Mouse (Mus musculus): ENCODE measurements around the gene Elf2. TPM values are rescaled to one million over a fixed set of nuclear protein-coding genes. Genes with fewer than 3 reads are reported as not detected.
A peak's percentile ranks its signal among the peaks of the same experiment; 100 is the strongest.

Elf2 gene
- polyA plus RNA-seq, 1 experiment from 2014 or later: 37.3 TPM

GRCm38 (mm10) chr3:51249866-51250265 is 90.6 kb downstream of the Elf2 start:
- Histone ChIP-seq H3K9me3 (ENCODE audit: control insufficient read depth, low read length) (no peaks in the 10 kb centered on the region), H3K36me3 (ENCODE audit: control insufficient read depth, insufficient read depth, low read length) (peaks cover 58% of the 10 kb centered on the region), H3K4me2 (ENCODE audit: low read length) (no peak overlapping the region), H3K4me3 (replicated peaks; ENCODE audit: low read depth, low read length) (no peak overlapping the region), H3K27me3 (ENCODE audit: control insufficient read depth, insufficient read depth, low read length) (no peaks in the 10 kb centered on the region), H3K4me1 (ENCODE audit: control insufficient read depth, insufficient read depth, low read length) (no peaks in the 10 kb centered on the region), H3K27ac (replicated peaks; ENCODE audit: low read depth, low read length) (no peak overlapping the region), H3K9ac (replicated peaks; ENCODE audit: low read length) (no peak overlapping the region)
- DNase-seq: no peak
- no peak for ATAC-seq (ENCODE audit: low FRiP score, low TSS enrichment)
- 95% methylated on average over 13 of the region's 13 CpGs for WGBS

- WGBS: 89% methylated on average over 11 of the region's 11 CpGs
- Histone ChIP-seq H3K9ac (replicated peaks; ENCODE audit: low read length) (no peak overlapping the region), H3K4me2 (ENCODE audit: low read length) (no peak overlapping the region), H3K27ac (replicated peaks; ENCODE audit: low read depth, low read length) (no peak overlapping the region), H3K27me3 (ENCODE audit: control insufficient read depth, insufficient read depth, low read length) (no peaks in the 10 kb centered on the region), H3K36me3 (ENCODE audit: control insufficient read depth, insufficient read depth, low read length) (peaks cover 54% of the 10 kb centered on the region), H3K4me3 (replicated peaks; ENCODE audit: low read depth, low read length) (no peak overlapping the region), H3K4me1 (ENCODE audit: control insufficient read depth, insufficient read depth, low read length) (no peaks in the 10 kb centered on the region), H3K9me3 (ENCODE audit: control insufficient read depth, low read length) (no peaks in the 10 kb centered on the region)
- ATAC-seq (ENCODE audit: low FRiP score, low TSS enrichment): no peak
- DNase-seq: no peak
Measured at GRCm38 (mm10) chr3:51249460-51249859, 91.0 kb downstream of the Elf2 start.

GRCm38 (mm10) chr3:51248600-51248999 is 91.9 kb downstream of the Elf2 start:
- H3K4me3 ChIP-seq (replicated peaks; ENCODE audit: low read depth, low read length): no peak overlapping the region
- H3K9me3 ChIP-seq (ENCODE audit: control insufficient read depth, low read length): no peaks in the 10 kb centered on the region
- peaks cover 45% of the 10 kb centered on the region for H3K36me3 ChIP-seq (ENCODE audit: control insufficient read depth, insufficient read depth, low read length)
- no peak for ATAC-seq (ENCODE audit: low FRiP score, low TSS enrichment)
- no peak for DNase-seq
- no peak overlapping the region for H3K27ac ChIP-seq (replicated peaks; ENCODE audit: low read depth, low read length)
- 96% methylated on average over 6 of the region's 6 CpGs for WGBS
- H3K27me3 ChIP-seq (ENCODE audit: control insufficient read depth, insufficient read depth, low read length): no peaks in the 10 kb centered on the region
- no peak overlapping the region for H3K4me2 ChIP-seq (ENCODE audit: low read length)
- no peak overlapping the region for H3K9ac ChIP-seq (replicated peaks; ENCODE audit: low read length)
- no peaks in the 10 kb centered on the region for H3K4me1 ChIP-seq (ENCODE audit: control insufficient read depth, insufficient read depth, low read length)

- no peak for ATAC-seq (ENCODE audit: low FRiP score, low TSS enrichment)
- WGBS: 91% methylated on average over 16 of the region's 16 CpGs
Measured at GRCm38 (mm10) chr3:51247704-51248103, 92.8 kb downstream of the Elf2 start.

GRCm38 (mm10) chr3:51239541-51239940 is 100.9 kb downstream of the Elf2 start:
- WGBS: 95% methylated on average over 3 of the region's 3 CpGs
- no peak for ATAC-seq (ENCODE audit: low FRiP score, low TSS enrichment)

More at GRCm38 (mm10) chr3:51247704-51248103, 92.8 kb downstream of the Elf2 start:
- no peak overlapping the region for H3K4me2 ChIP-seq (ENCODE audit: low read length)
- H3K4me1 ChIP-seq (ENCODE audit: control insufficient read depth, insufficient read depth, low read length): no peaks in the 10 kb centered on the region
- H3K9ac ChIP-seq (replicated peaks; ENCODE audit: low read length): no peak overlapping the region
- H3K4me3 ChIP-seq (replicated peaks; ENCODE audit: low read depth, low read length): no peak overlapping the region
- DNase-seq: no peak
- H3K9me3 ChIP-seq (ENCODE audit: control insufficient read depth, low read length): no peaks in the 10 kb centered on the region
- H3K27me3 ChIP-seq (ENCODE audit: control insufficient read depth, insufficient read depth, low read length): no peaks in the 10 kb centered on the region
- H3K36me3 ChIP-seq (ENCODE audit: control insufficient read depth, insufficient read depth, low read length): peaks cover 37% of the 10 kb centered on the region
- no peak overlapping the region for H3K27ac ChIP-seq (replicated peaks; ENCODE audit: low read depth, low read length)

GRCm38 (mm10) chr3:51238515-51238914 is 101.9 kb downstream of the Elf2 start:
- Histone ChIP-seq H3K36me3 (ENCODE audit: control insufficient read depth, insufficient read depth, low read length) (peaks cover 4% of the 10 kb centered on the region; the same call in 1 of the 2 replicates), H3K4me1 (ENCODE audit: control insufficient read depth, insufficient read depth, low read length) (no peaks in the 10 kb centered on the region), H3K27ac (replicated peaks; ENCODE audit: low read depth, low read length) (no peak overlapping the region), H3K9ac (replicated peaks; ENCODE audit: low read length) (no peak overlapping the region), H3K4me2 (ENCODE audit: low read length) (no peak overlapping the region), H3K4me3 (replicated peaks; ENCODE audit: low read depth, low read length) (no peak overlapping the region), H3K9me3 (ENCODE audit: control insufficient read depth, low read length) (no peaks in the 10 kb centered on the region), H3K27me3 (ENCODE audit: control insufficient read depth, insufficient read depth, low read length) (no peaks in the 10 kb centered on the region)
- WGBS: 93% methylated on average over 7 of the region's 7 CpGs
- no peak for ATAC-seq (ENCODE audit: low FRiP score, low TSS enrichment)
- DNase-seq: no peak

More at GRCm38 (mm10) chr3:51239541-51239940, 100.9 kb downstream of the Elf2 start:
- no peak overlapping the region for H3K4me2 ChIP-seq (ENCODE audit: low read length)
- H3K9ac ChIP-seq (replicated peaks; ENCODE audit: low read length): no peak overlapping the region
- peaks cover 4% of the 10 kb centered on the region; the same call in 1 of the 2 replicates for H3K36me3 ChIP-seq (ENCODE audit: control insufficient read depth, insufficient read depth, low read length)
- H3K27ac ChIP-seq (replicated peaks; ENCODE audit: low read depth, low read length): no peak overlapping the region
- no peak for DNase-seq
- H3K4me3 ChIP-seq (replicated peaks; ENCODE audit: low read depth, low read length): no peak overlapping the region
- no peaks in the 10 kb centered on the region for H3K9me3 ChIP-seq (ENCODE audit: control insufficient read depth, low read length)
- H3K27me3 ChIP-seq (ENCODE audit: control insufficient read depth, insufficient read depth, low read length): no peaks in the 10 kb centered on the region
- no peaks in the 10 kb centered on the region for H3K4me1 ChIP-seq (ENCODE audit: control insufficient read depth, insufficient read depth, low read length)

GRCm38 (mm10) chr3:51234752-51235055 is 105.8 kb downstream of the Elf2 start:
- Histone ChIP-seq H3K27ac (replicated peaks; ENCODE audit: low read depth, low read length) (no peak overlapping the region), H3K4me2 (ENCODE audit: low read length) (no peak overlapping the region), H3K9me3 (ENCODE audit: control insufficient read depth, low read length) (no peaks in the 10 kb centered on the region), H3K27me3 (ENCODE audit: control insufficient read depth, insufficient read depth, low read length) (no peaks in the 10 kb centered on the region), H3K9ac (replicated peaks; ENCODE audit: low read length) (no peak overlapping the region), H3K36me3 (ENCODE audit: control insufficient read depth, insufficient read depth, low read length) (peaks cover 4% of the 10 kb centered on the region; the same call in 1 of the 2 replicates), H3K4me1 (ENCODE audit: control insufficient read depth, insufficient read depth, low read length) (no peaks in the 10 kb centered on the region), H3K4me3 (replicated peaks; ENCODE audit: low read depth, low read length) (no peak overlapping the region)
- WGBS: 80% methylated on average over 5 of the region's 5 CpGs
- ATAC-seq (ENCODE audit: low FRiP score, low TSS enrichment) (no peak; the same call in 1 of the 2 replicates), DNase-seq (no peak)

GRCm38 (mm10) chr3:51233918-51234751 is 106.3 kb downstream of the Elf2 start:
- H3K4me3 ChIP-seq (replicated peaks; ENCODE audit: low read depth, low read length): no peak overlapping the region
- H3K4me1 ChIP-seq (ENCODE audit: control insufficient read depth, insufficient read depth, low read length): no peaks in the 10 kb centered on the region
- H3K36me3 ChIP-seq (ENCODE audit: control insufficient read depth, insufficient read depth, low read length): no peaks in the 10 kb centered on the region
- no peak overlapping the region for H3K4me2 ChIP-seq (ENCODE audit: low read length)
- ATAC-seq (ENCODE audit: low FRiP score, low TSS enrichment) (peak; percentile 83), DNase-seq (peak; percentile 93)
- no peaks in the 10 kb centered on the region for H3K27me3 ChIP-seq (ENCODE audit: control insufficient read depth, insufficient read depth, low read length)
- H3K9me3 ChIP-seq (ENCODE audit: control insufficient read depth, low read length): no peaks in the 10 kb centered on the region
- H3K27ac ChIP-seq (replicated peaks; ENCODE audit: low read depth, low read length): no peak overlapping the region
- 51% methylated on average over 13 of the region's 13 CpGs for whole genome bisulfite sequencing
- H3K9ac ChIP-seq (replicated peaks; ENCODE audit: low read length): no peak overlapping the region

GRCm38 (mm10) chr3:51233474-51233873 is 107.0 kb downstream of the Elf2 start:
- H3K9ac ChIP-seq (replicated peaks; ENCODE audit: low read length): no peak overlapping the region
- H3K36me3 ChIP-seq (ENCODE audit: control insufficient read depth, insufficient read depth, low read length): no peaks in the 10 kb centered on the region
- DNase-seq (no peak), ATAC-seq (ENCODE audit: low FRiP score, low TSS enrichment) (no peak)
- no peaks in the 10 kb centered on the region for H3K9me3 ChIP-seq (ENCODE audit: control insufficient read depth, low read length)
- no peak overlapping the region for H3K4me2 ChIP-seq (ENCODE audit: low read length)
- no peaks in the 10 kb centered on the region for H3K4me1 ChIP-seq (ENCODE audit: control insufficient read depth, insufficient read depth, low read length)
- no peak overlapping the region for H3K4me3 ChIP-seq (replicated peaks; ENCODE audit: low read depth, low read length)
- WGBS: 78% methylated on average over 5 of the region's 5 CpGs
- no peaks in the 10 kb centered on the region for H3K27me3 ChIP-seq (ENCODE audit: control insufficient read depth, insufficient read depth, low read length)
- no peak overlapping the region for H3K27ac ChIP-seq (replicated peaks; ENCODE audit: low read depth, low read length)

Data from midbrain, embryonic 14.5 days (tissue).